Mouse (Mus musculus) ES-Bruce4 (cell line): Measurements from ENCODE around the gene Gm21969.
A peak's percentile ranks its signal among the peaks of the same experiment; 100 is the strongest.

Experiments used
- CTCF ChIP-seq: IDR thresholded peaks from one replicate; pipeline ENCODE4 v1.8.1; 2011; ENCODE audit warnings: low read depth, low read length
- POLR2A ChIP-seq: IDR thresholded peaks from one replicate; pipeline ENCODE4 v1.8.1; 2011; ENCODE audit warnings: low read length; ENCODE audit not compliant: insufficient read depth

DNA sequence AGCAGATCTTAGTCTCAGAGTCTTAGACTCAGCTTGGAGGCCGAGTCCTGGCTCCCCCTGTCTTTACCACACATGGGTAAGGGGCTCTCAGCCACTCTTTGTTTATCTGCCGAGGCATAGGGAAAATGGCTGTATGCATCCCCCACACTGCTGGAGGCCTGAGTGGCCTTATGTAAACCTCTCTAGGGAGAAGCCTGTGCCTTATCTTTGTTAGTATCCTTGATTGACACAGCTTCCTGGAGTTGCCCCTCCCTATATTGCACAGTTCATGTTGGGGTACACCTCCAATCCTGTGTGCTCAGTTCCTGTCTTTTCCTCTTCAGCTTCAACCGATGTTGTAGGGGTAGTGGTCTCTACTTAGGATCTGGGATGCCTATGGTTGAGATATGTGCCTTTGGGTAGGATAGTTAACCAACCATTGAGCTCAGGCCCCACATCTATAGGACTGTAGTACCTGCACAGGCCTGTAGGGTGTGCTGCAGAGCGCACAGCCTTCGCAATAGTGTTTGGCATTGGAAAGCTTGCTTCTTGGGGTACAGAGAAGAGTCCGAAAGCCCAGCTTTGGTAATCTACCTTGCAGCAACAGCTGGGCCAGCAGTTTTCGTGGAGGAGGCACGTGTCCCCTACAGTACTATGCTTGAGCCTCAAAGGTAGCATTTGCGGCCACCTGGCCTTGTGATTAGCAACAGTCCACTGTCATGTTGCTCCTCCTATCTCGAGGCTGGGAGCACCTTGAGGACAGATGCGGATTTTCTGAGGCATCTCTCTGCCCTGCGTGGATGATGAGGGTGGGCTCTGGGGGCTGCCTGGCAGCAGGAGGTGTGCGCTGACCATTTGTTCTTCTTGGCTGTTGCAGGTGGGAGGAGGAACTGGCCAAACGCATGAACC lies at the start of gene Gm21969:
- TF ChIP-seq CTCF = peak; percentile 86
- no peak for TF ChIP-seq POLR2A
